Mouse (Mus musculus) neural tube, embryonic 14.5 days (tissue): ENCODE measurements around the gene Gpatch1. TPM values are rescaled to one million over a fixed set of nuclear protein-coding genes. Genes with fewer than 3 reads are reported as not detected.
A peak's percentile ranks its signal among the peaks of the same experiment; 100 is the strongest.

ENCODE experiments used
- ATAC-seq: fragments of 200-750 bp; cut with Nextera tagmentation; 2 replicates; pipeline ENCODE4 v1.8.0; 2017; ENCODE audit warnings: low read depth, mild to moderate bottlenecking, moderate TSS enrichment, moderate library complexity
- H3K27ac ChIP-seq: fragments of 300-500 bp; sonication (generic); 2 replicates; pipeline ENCODE4 v1.5.1; 2014; ENCODE audit warnings: low read depth, mild to moderate bottlenecking, control low read depth, low read length, moderate library complexity, mixed read lengths
- H3K27me3 ChIP-seq: fragments of 300-500 bp; sonication (generic); 2 replicates; pipeline ENCODE4 v1.6.1; 2014; ENCODE audit warnings: low read length; ENCODE audit not compliant: control insufficient read depth, insufficient read depth
- H3K36me3 ChIP-seq: fragments of 300-500 bp; sonication (generic); 2 replicates; pipeline ENCODE4 v1.6.1; 2014; ENCODE audit warnings: low read length, mixed read lengths; ENCODE audit not compliant: control insufficient read depth, insufficient read depth
- H3K4me1 ChIP-seq: fragments of 300-500 bp; sonication (generic); 2 replicates; pipeline ENCODE4 v1.6.1; 2014; ENCODE audit warnings: low read length; ENCODE audit not compliant: control insufficient read depth, insufficient read depth
- H3K4me2 ChIP-seq: fragments of 300-500 bp; sonication (generic); 2 replicates; pipeline ENCODE4 v1.6.1; 2014; ENCODE audit warnings: mild to moderate bottlenecking, low read depth, low read length, control low read depth
- H3K4me3 ChIP-seq: fragments of 300-500 bp; sonication (generic); 2 replicates; pipeline ENCODE4 v1.5.1; 2014; ENCODE audit warnings: low read depth, low read length, control low read depth, mixed read lengths
- H3K9ac ChIP-seq: fragments of 300-500 bp; sonication (generic); replicated peaks from 2 replicates; pipeline ENCODE4 v1.6.1; 2014; ENCODE audit warnings: low read depth, mild to moderate bottlenecking, control low read depth, low read length, mixed read lengths
- H3K9me3 ChIP-seq: fragments of 300-500 bp; sonication (generic); 2 replicates; pipeline ENCODE4 v1.6.1; 2016; ENCODE audit warnings: low read length; ENCODE audit not compliant: control insufficient read depth
- WGBS: fragments of 180-500 bp; shearing (Covaris S2); extraction: QIAGEN DNeasy Blood & Tissue Kit; methylation state at CpG from one replicate; pipeline ENCODE4 v1.1.7; 2014; 5-methylcytosine and 5-hydroxymethylcytosine counted together
- polyA plus RNA-seq: library from polyadenylated mRNA; unstranded; fragments of >200 nt; fragmentation: Nextera tagmentation; extraction: Ambion mirVana; gene quantifications from 2 replicates; pipeline ENCODE4 v1.2.1, GENCODE M21; 2014

Gpatch1 gene
- 21.7 and 21.8 TPM in 2 replicates for polyA plus RNA-seq

DNA sequence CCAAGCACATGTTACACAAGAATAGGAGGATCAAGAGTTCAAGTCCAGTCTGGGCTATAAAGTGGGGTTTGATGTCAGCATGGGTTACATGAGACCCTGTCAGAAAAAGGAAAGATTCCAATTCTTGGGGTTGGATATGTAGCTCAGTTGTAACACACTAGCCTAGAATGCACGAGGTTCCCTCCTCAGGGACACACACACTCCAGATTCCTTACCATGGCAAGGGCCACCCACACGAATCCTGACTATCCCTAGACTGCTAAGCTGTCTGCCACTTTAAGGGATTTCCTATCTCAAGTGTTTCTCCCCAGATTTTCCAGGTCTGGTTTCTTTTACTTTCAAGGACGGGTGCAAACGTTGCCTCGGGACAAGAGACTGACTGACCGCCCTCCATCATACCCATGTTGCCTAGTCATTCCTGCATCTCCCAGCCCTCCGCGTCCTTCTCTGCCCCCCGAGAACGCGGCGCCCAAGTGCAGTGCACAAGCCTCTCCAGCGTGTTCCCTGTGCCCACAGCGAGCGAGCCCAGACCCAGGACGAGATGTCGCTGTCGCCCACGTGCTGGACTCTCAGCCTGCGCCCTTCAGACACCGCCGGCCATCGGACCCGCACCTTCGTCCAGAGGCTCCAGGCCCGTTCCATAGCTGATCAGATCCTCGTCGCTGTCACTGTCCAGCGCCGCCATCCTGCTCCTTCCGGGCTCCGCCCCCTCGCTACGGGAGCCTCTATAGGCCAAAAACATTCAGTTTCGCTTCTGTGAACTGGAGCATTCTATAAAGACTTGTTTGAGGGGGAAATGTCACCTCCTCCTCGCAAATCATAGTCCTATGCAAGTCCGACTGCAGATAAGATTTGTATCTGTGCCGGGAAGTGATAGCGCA, at the start of gene Gpatch1:
Gene Gpatch1, minus strand, starts transcription at position 712 of the 881 bp plus-strand sequence.
- H3K9me3 ChIP-seq = no peaks in the 10 kb centered on the region
- peak within 1 kb of the TSS; percentile 89 for H3K9ac ChIP-seq
- peak within 1 kb of the TSS; percentile 64 for H3K4me3 ChIP-seq
- no peaks in the 10 kb centered on the region for H3K36me3 ChIP-seq
- WGBS = 2% methylated on average over 39 of the region's 39 CpGs
- H3K4me1 ChIP-seq = peaks cover 10% of the 10 kb centered on the region
- no peaks in the 10 kb centered on the region for H3K27me3 ChIP-seq
- H3K27ac ChIP-seq = peak within 1 kb of the TSS; percentile 66
- H3K4me2 ChIP-seq = peak within 1 kb of the TSS; percentile 56
- ATAC-seq = peak; percentile 89

DNA sequence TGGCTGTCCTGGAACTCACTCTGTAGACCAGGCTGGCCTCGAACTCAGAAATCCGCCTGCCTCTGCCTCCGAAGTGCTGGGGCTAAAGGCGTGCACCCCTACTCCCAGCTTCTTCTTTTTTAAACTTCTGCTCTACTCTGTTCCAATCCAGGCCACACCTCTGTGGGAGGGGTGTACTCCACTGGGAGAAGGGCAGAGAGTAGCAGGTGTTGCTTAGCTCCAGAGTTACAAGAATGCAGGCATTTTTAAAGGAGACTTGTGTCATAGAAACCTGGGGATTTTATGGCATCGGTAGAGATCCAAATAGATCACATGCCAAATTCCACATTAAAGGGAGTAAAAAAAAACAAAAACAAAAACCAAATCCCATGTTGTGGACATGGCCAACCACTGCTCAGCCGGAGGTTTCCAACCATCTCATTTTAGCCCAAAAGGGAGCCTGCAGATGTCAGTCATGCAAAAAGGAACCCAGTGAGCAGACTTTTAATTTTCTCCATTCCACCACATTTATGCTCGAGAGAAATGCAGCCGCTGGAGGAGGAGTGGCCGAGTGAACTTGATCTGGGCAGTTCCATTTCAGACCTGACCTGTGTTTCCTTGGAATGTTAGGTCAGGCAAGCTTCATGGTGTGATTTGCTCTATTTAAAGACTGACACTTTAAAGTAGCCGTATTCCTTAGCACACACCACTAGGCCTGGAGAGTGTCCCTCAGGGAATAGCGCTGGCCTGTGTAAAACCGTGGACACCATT, 47.1 kb upstream of the Gpatch1 start:
- Histone ChIP-seq H3K4me1 (no peaks in the 10 kb centered on the region), H3K27ac (no peak overlapping the region), H3K4me2 (no peak overlapping the region), H3K9me3 (no peaks in the 10 kb centered on the region), H3K36me3 (no peaks in the 10 kb centered on the region), H3K4me3 (no peak overlapping the region), H3K27me3 (no peaks in the 10 kb centered on the region), H3K9ac (no peak overlapping the region)
- no peak for ATAC-seq
- WGBS = 81% methylated on average over 12 of the region's 12 CpGs

DNA sequence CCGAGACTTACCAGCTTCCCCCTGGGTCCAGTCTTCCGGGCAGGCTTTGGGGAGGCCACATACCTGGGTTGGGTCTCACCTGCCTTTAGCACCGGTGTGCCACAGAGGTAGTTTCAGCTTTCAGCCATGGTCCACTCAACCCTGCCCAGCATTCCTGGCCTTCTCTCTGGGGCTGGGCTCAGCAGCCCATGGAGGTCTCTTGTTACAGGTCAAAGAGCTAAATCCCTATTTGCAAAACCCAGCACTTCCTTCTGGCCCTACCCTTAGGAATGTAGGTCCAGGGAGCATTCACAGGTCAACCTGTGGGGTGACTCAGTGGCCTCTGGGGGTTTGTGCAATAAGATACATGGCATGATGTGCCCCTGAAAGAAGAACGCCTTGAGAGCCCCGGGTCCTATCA, 44.6 kb upstream of the Gpatch1 start:
- no peak overlapping the region for H3K4me2 ChIP-seq
- ATAC-seq = no peak
- no peaks in the 10 kb centered on the region for H3K27me3 ChIP-seq
- H3K9me3 ChIP-seq = no peaks in the 10 kb centered on the region
- no peaks in the 10 kb centered on the region for H3K4me1 ChIP-seq
- WGBS = 88% methylated on average over 5 of the region's 5 CpGs
- no peak overlapping the region for H3K9ac ChIP-seq
- H3K27ac ChIP-seq = no peak overlapping the region
- no peaks in the 10 kb centered on the region for H3K36me3 ChIP-seq
- H3K4me3 ChIP-seq = no peak overlapping the region

DNA sequence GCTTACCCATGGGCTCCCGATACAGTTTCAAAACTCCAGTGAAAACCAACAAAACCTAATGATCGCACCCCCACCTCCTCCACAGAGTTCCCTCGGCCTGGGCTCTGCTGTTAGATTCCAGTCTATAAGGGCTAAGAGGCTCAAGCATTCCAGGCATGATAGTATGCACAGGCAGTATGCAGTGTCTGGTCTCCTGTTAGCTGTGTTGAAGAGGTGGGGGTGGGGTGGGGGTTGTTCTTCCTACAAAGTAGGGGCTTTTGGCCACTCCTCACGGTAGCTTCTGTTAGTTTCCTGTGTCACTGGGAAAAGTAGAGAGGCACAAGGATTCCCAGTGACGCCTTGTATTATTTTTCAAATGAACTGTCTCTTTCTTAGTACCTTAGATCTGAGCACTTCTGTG, 44.0 kb upstream of the Gpatch1 start:
- no peak overlapping the region for H3K4me3 ChIP-seq
- H3K4me2 ChIP-seq = no peak overlapping the region
- no peaks in the 10 kb centered on the region for H3K27me3 ChIP-seq
- no peaks in the 10 kb centered on the region for H3K4me1 ChIP-seq
- no peaks in the 10 kb centered on the region for H3K36me3 ChIP-seq
- 92% methylated on average over 5 of the region's 5 CpGs for WGBS
- no peak for ATAC-seq
- no peak overlapping the region for H3K9ac ChIP-seq
- H3K27ac ChIP-seq = no peak overlapping the region
- no peaks in the 10 kb centered on the region for H3K9me3 ChIP-seq

DNA sequence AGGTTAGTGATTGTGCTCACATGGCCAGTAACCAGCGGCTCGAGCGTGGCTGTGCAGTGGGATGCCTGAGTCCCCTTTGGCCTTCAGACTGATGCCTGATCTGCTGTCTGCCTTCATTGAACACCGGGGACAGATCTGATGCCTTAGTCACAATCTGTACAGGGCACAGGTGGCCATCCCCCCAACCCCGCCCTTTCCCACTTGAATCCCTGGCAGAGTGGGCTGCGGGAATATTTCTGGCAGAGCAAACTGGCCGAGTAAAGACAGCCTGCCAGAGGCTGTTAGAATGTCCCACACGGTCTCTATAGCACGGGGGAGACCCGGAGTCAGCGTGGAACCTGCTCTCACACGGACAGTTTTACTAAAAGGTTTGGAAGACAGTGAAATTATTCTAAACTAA, 39.4 kb upstream of the Gpatch1 start:
- Histone ChIP-seq H3K4me3 (no peak overlapping the region), H3K9me3 (no peaks in the 10 kb centered on the region), H3K4me1 (no peaks in the 10 kb centered on the region), H3K36me3 (no peaks in the 10 kb centered on the region), H3K27ac (no peak overlapping the region), H3K27me3 (no peaks in the 10 kb centered on the region), H3K9ac (no peak overlapping the region), H3K4me2 (no peak overlapping the region)
- no peak for ATAC-seq
- 86% methylated on average over 12 of the region's 12 CpGs for WGBS

DNA sequence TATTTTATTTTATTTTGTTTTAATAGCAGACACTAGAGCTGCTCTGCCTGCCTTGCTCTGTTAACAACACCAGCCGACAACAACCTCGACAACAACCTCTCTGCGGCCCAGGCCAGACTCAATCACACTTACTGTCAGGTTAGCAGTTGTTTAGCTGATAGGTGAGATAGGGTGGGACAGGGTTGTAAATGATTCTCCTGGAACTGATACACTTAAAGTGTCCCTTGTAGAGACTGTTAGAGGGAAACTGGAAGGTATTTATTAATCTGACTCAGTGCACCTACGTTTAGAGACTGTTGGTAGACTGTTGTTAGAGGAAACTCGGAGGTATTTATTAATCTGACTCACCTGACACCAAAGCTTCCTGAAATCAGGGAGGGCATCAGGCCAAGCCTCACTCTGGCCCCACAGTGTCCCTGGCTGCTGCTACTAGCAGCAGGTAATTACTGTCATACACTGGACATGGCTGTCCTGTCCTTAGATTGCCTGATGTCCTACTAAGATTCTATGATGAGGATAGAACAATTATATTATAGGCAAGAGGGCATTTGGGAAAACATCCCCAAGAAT, 37.1 kb upstream of the Gpatch1 start:
- Histone ChIP-seq H3K27ac (no peak overlapping the region), H3K4me2 (no peak overlapping the region), H3K36me3 (no peaks in the 10 kb centered on the region), H3K4me1 (no peaks in the 10 kb centered on the region), H3K9ac (no peak overlapping the region), H3K9me3 (no peaks in the 10 kb centered on the region), H3K4me3 (no peak overlapping the region), H3K27me3 (no peaks in the 10 kb centered on the region)
- no peak for ATAC-seq
- 87% methylated on average over 5 of the region's 5 CpGs for WGBS

DNA sequence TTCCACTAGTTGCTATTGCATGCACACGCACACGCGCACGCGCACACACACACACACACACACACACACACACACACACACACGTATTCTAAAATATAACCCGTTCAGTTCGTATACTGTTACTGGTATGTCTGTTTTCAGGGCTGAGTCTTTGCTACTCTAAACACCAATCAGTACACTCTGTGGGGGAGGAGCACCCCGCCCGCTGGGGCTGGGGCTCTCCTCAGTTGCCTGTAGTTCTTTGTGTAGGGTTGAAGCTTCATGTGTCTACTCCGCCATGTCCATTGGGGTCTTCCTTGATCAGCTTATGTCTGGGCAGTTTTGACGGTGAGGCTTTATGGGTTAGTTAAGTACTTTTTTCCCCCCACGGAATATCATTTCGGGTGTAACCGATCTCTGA, 35.1 kb upstream of the Gpatch1 start:
- no peaks in the 10 kb centered on the region for H3K4me1 ChIP-seq
- no peak for ATAC-seq
- no peaks in the 10 kb centered on the region for H3K36me3 ChIP-seq
- H3K4me2 ChIP-seq = no peak overlapping the region
- no peak overlapping the region for H3K9ac ChIP-seq
- H3K27ac ChIP-seq = no peak overlapping the region
- WGBS = 93% methylated on average over 15 of the region's 15 CpGs
- no peaks in the 10 kb centered on the region for H3K9me3 ChIP-seq
- H3K4me3 ChIP-seq = no peak overlapping the region
- H3K27me3 ChIP-seq = no peaks in the 10 kb centered on the region

DNA sequence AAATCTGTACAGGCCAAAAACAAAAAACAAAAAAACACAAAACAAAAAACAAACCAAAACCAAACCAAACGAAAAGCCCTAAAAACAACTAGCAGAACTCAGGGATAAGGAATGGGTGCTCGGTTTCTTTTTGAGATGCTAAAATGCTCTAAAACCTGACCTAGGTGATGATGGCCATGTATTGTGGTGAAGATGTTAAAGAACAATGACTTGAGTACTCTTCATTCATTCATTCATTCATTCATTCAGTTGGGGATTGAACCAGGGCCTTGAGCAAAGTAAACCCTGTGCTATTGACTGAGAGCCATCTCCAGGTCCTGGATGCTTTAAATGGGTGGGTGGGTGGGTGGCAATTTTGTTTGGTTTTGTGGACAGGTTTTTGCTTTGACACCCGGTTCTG, 32.9 kb upstream of the Gpatch1 start:
- Histone ChIP-seq H3K4me2 (no peak overlapping the region), H3K27ac (no peak overlapping the region), H3K9me3 (no peaks in the 10 kb centered on the region), H3K4me3 (no peak overlapping the region), H3K9ac (no peak overlapping the region), H3K4me1 (no peaks in the 10 kb centered on the region), H3K36me3 (no peaks in the 10 kb centered on the region), H3K27me3 (no peaks in the 10 kb centered on the region)
- ATAC-seq = no peak
- 91% methylated on average over 3 of the region's 3 CpGs for WGBS
